Mouse (Mus musculus) liver, embryonic 14.5 days (tissue): Measurements from ENCODE around the gene Syt6.

Source experiments
- CTCF ChIP-seq: IDR thresholded peaks from 2 replicates; pipeline ENCODE4 v1.5.1; 2016; ENCODE audit warnings: antibody characterized with exemption, low read depth, control low read depth
- EP300 ChIP-seq: IDR thresholded peaks from 2 replicates; pipeline ENCODE4 v1.6.1; 2016; ENCODE audit warnings: antibody characterized with exemption, low read depth

GRCm38 (mm10) chr3:103663385-103663784, 88.4 kb downstream of the Syt6 start:
- TF ChIP-seq EP300 (no peak), CTCF (no peak)
